Mouse (Mus musculus): Measurements from ENCODE around the gene Rangrf.
A peak's percentile ranks its signal among the peaks of the same experiment; 100 is the strongest.

Rangrf gene

GRCm38 (mm10) chr11:68956697-68957096 lies 18.3 kb downstream of the Rangrf start:
- TF ChIP-seq GATA4 (IDR thresholded peaks at IDR 0.05; ENCODE audit: insufficient replicate concordance, low read length): no peak

GRCm38 (mm10) chr11:68956107-68956506 lies 18.9 kb downstream of the Rangrf start:
- TF ChIP-seq GATA4 (IDR thresholded peaks at IDR 0.05; ENCODE audit: insufficient replicate concordance, low read length): peak; percentile 28; the same call in 1 of the 2 replicates

- no peak for TF ChIP-seq GATA4 (IDR thresholded peaks at IDR 0.05; ENCODE audit: insufficient replicate concordance, low read length)
Observed at GRCm38 (mm10) chr11:68955473-68955872, 19.5 kb downstream of the Rangrf start.

GRCm38 (mm10) chr11:68954408-68954807 lies 20.6 kb downstream of the Rangrf start:
- TF ChIP-seq GATA4 (IDR thresholded peaks at IDR 0.05; ENCODE audit: insufficient replicate concordance, low read length): no peak

GRCm38 (mm10) chr11:68953903-68954302 lies 21.1 kb downstream of the Rangrf start:
- TF ChIP-seq GATA4 (IDR thresholded peaks at IDR 0.05; ENCODE audit: insufficient replicate concordance, low read length): no peak

GRCm38 (mm10) chr11:68947542-68947993 lies 27.4 kb downstream of the Rangrf start:
- no peak for TF ChIP-seq GATA4 (IDR thresholded peaks at IDR 0.05; ENCODE audit: insufficient replicate concordance, low read length)

- no peak for TF ChIP-seq GATA4 (IDR thresholded peaks at IDR 0.05; ENCODE audit: insufficient replicate concordance, low read length)
Observed at GRCm38 (mm10) chr11:68946806-68947440, 28.1 kb downstream of the Rangrf start.

GRCm38 (mm10) chr11:68946001-68946400 lies 29.0 kb downstream of the Rangrf start:
- TF ChIP-seq GATA4 (IDR thresholded peaks at IDR 0.05; ENCODE audit: insufficient replicate concordance, low read length): no peak

GRCm38 (mm10) chr11:68945245-68945644 lies 29.7 kb downstream of the Rangrf start:
- TF ChIP-seq GATA4 (IDR thresholded peaks at IDR 0.05; ENCODE audit: insufficient replicate concordance, low read length): no peak

GRCm38 (mm10) chr11:68942731-68943130 lies 32.3 kb downstream of the Rangrf start:
- no peak for TF ChIP-seq GATA4 (IDR thresholded peaks at IDR 0.05; ENCODE audit: insufficient replicate concordance, low read length)

- no peak for TF ChIP-seq GATA4 (IDR thresholded peaks at IDR 0.05; ENCODE audit: insufficient replicate concordance, low read length)
Observed at GRCm38 (mm10) chr11:68940516-68940915, 34.5 kb downstream of the Rangrf start.

- TF ChIP-seq GATA4 (IDR thresholded peaks at IDR 0.05; ENCODE audit: insufficient replicate concordance, low read length): no peak
Observed at GRCm38 (mm10) chr11:68939451-68940304, 35.3 kb downstream of the Rangrf start.

GRCm38 (mm10) chr11:68933885-68934507 lies 41.0 kb downstream of the Rangrf start:
- no peak for TF ChIP-seq GATA4 (IDR thresholded peaks at IDR 0.05; ENCODE audit: insufficient replicate concordance, low read length)

- no peak for TF ChIP-seq GATA4 (IDR thresholded peaks at IDR 0.05; ENCODE audit: insufficient replicate concordance, low read length)
Observed at GRCm38 (mm10) chr11:68929947-68930346, 45.0 kb downstream of the Rangrf start.

- TF ChIP-seq GATA4 (IDR thresholded peaks at IDR 0.05; ENCODE audit: insufficient replicate concordance, low read length): no peak
Observed at GRCm38 (mm10) chr11:68926981-68927380, 48.0 kb downstream of the Rangrf start, which contains the start of gene Odf4. Odf4 (minus strand) TSS chr11:68927081.

GRCm38 (mm10) chr11:68924749-68925148 lies 50.2 kb downstream of the Rangrf start:
- no peak for TF ChIP-seq GATA4 (IDR thresholded peaks at IDR 0.05; ENCODE audit: insufficient replicate concordance, low read length)
